Mouse (Mus musculus): Measurements from ENCODE around the gene Mrpl22. TPM values are rescaled to one million over a fixed set of nuclear protein-coding genes. Genes with fewer than 3 reads are reported as not detected.
"Not testable (repeated sequence)": the region's sequence is repeated elsewhere in the genome, so short reads cannot be mapped to it uniquely, and the experiment has no call there.

Gene Mrpl22
- polyA plus RNA-seq, 1 experiment from 2014 or later: 111 TPM

- 88% methylated on average over 3 of the region's 3 CpGs for WGBS
- H3K36me3 ChIP-seq: no peaks in the 10 kb centered on the region
- ATAC-seq (ENCODE audit: low FRiP score, low read depth): no peak
- H3K27me3 ChIP-seq (replicated peaks): no peaks in the 10 kb centered on the region
- no peak overlapping the region for H3K9ac ChIP-seq
- no peaks in the 10 kb centered on the region for H3K4me1 ChIP-seq
- H3K27ac ChIP-seq: no peak overlapping the region
- no peak overlapping the region for H3K4me3 ChIP-seq
- no peaks in the 10 kb centered on the region for H3K9me3 ChIP-seq
- H3K4me2 ChIP-seq (replicated peaks): no peak overlapping the region
These were observed 21.9 kb downstream of the Mrpl22 start for GRCm38 (mm10) chr11:58193326-58193725.

- Histone ChIP-seq H3K9me3 (no peaks in the 10 kb centered on the region), H3K9ac (no peak overlapping the region), H3K27ac (no peak overlapping the region), H3K27me3 (replicated peaks) (no peaks in the 10 kb centered on the region), H3K4me2 (replicated peaks) (no peak overlapping the region), H3K4me3 (no peak overlapping the region), H3K4me1 (peaks cover 1% of the 10 kb centered on the region), H3K36me3 (no peaks in the 10 kb centered on the region)
- ATAC-seq (ENCODE audit: low FRiP score, low read depth): no peak
- 56% methylated on average over 4 of the region's 4 CpGs for WGBS
These were observed 22.5 kb downstream of the Mrpl22 start for GRCm38 (mm10) chr11:58193860-58194520.

GRCm38 (mm10) chr11:58198663-58199062, 27.2 kb downstream of the Mrpl22 start:
- H3K27me3 ChIP-seq (replicated peaks): no peaks in the 10 kb centered on the region
- peaks cover 5% of the 10 kb centered on the region for H3K4me1 ChIP-seq
- H3K36me3 ChIP-seq: no peaks in the 10 kb centered on the region
- H3K4me2 ChIP-seq (replicated peaks): peak overlapping the region; percentile 67
- H3K9me3 ChIP-seq: no peaks in the 10 kb centered on the region
- ATAC-seq (ENCODE audit: low FRiP score, low read depth): no peak
- WGBS: 87% methylated on average over 4 of the region's 4 CpGs
- no peak overlapping the region for H3K9ac ChIP-seq
- no peak overlapping the region for H3K27ac ChIP-seq
- H3K4me3 ChIP-seq: no peak overlapping the region

GRCm38 (mm10) chr11:58199229-58200037, 28.0 kb downstream of the Mrpl22 start, which contains the start of the genes Igtp and Irgm2:
Igtp (plus strand) TSS chr11:58199556.
Irgm2 (plus strand) TSS chr11:58199618.
- peak within 1 kb of the TSS; percentile 67 for H3K4me2 ChIP-seq (replicated peaks)
- not testable (repeated sequence) for H3K9ac ChIP-seq; H3K4me1 ChIP-seq; H3K27ac ChIP-seq; ATAC-seq (ENCODE audit: low FRiP score, low read depth); H3K9me3 ChIP-seq; H3K27me3 ChIP-seq (replicated peaks); H3K36me3 ChIP-seq
- 8% methylated on average over 14 of the region's 15 CpGs for WGBS
- peak within 1 kb of the TSS; percentile 42 for H3K4me3 ChIP-seq

GRCm38 (mm10) chr11:58200226-58200625, 28.8 kb downstream of the Mrpl22 start:
- Histone ChIP-seq H3K4me2 (replicated peaks) (no peak overlapping the region), H3K4me1 (peaks cover 5% of the 10 kb centered on the region), H3K9ac (no peak overlapping the region), H3K36me3 (no peaks in the 10 kb centered on the region), H3K27me3 (replicated peaks) (no peaks in the 10 kb centered on the region), H3K27ac (no peak overlapping the region), H3K9me3 (no peaks in the 10 kb centered on the region), H3K4me3 (no peak overlapping the region)
- WGBS: 90% methylated on average over 4 of the region's 4 CpGs
- no peak for ATAC-seq (ENCODE audit: low FRiP score, low read depth)

GRCm38 (mm10) chr11:58201052-58201451, 29.6 kb downstream of the Mrpl22 start:
- Histone ChIP-seq H3K36me3 (no peaks in the 10 kb centered on the region), H3K27me3 (replicated peaks) (no peaks in the 10 kb centered on the region), H3K4me3 (no peak overlapping the region), H3K27ac (no peak overlapping the region), H3K4me1 (peaks cover 5% of the 10 kb centered on the region), H3K4me2 (replicated peaks) (no peak overlapping the region), H3K9ac (no peak overlapping the region), H3K9me3 (no peaks in the 10 kb centered on the region)
- 89% methylated on average over 12 of the region's 12 CpGs for WGBS
- no peak for ATAC-seq (ENCODE audit: low FRiP score, low read depth)

- Histone ChIP-seq H3K27me3 (replicated peaks) (no peaks in the 10 kb centered on the region), H3K9me3 (no peaks in the 10 kb centered on the region), H3K4me2 (replicated peaks) (no peak overlapping the region), H3K9ac (no peak overlapping the region), H3K27ac (no peak overlapping the region), H3K4me1 (peaks cover 11% of the 10 kb centered on the region), H3K36me3 (no peaks in the 10 kb centered on the region), H3K4me3 (no peak overlapping the region)
- ATAC-seq (ENCODE audit: low FRiP score, low read depth): no peak
- 91% methylated on average over 1 of the region's 1 CpGs for WGBS
These were observed 38.9 kb downstream of the Mrpl22 start for GRCm38 (mm10) chr11:58210321-58210886.

GRCm38 (mm10) chr11:58211062-58211681, 39.7 kb downstream of the Mrpl22 start:
- Histone ChIP-seq H3K9ac (no peak overlapping the region), H3K9me3 (no peaks in the 10 kb centered on the region), H3K4me1 (peaks cover 11% of the 10 kb centered on the region), H3K4me2 (replicated peaks) (no peak overlapping the region), H3K27me3 (replicated peaks) (no peaks in the 10 kb centered on the region), H3K27ac (no peak overlapping the region), H3K36me3 (no peaks in the 10 kb centered on the region), H3K4me3 (no peak overlapping the region)
- 15% methylated on average over 9 of the region's 9 CpGs for WGBS
- no peak for ATAC-seq (ENCODE audit: low FRiP score, low read depth)

- Histone ChIP-seq H3K4me1 (peaks cover 11% of the 10 kb centered on the region), H3K27ac (no peak overlapping the region), H3K36me3 (no peaks in the 10 kb centered on the region), H3K27me3 (replicated peaks) (no peaks in the 10 kb centered on the region), H3K9me3 (no peaks in the 10 kb centered on the region), H3K4me2 (replicated peaks) (no peak overlapping the region), H3K9ac (no peak overlapping the region), H3K4me3 (no peak overlapping the region)
- no peak for ATAC-seq (ENCODE audit: low FRiP score, low read depth)
- 8% methylated on average over 2 of the region's 2 CpGs for WGBS
These were observed 40.2 kb downstream of the Mrpl22 start for GRCm38 (mm10) chr11:58211682-58212067.

GRCm38 (mm10) chr11:58213673-58214342, 42.3 kb downstream of the Mrpl22 start:
- Histone ChIP-seq H3K27me3 (replicated peaks) (no peaks in the 10 kb centered on the region), H3K27ac (no peak overlapping the region), H3K4me3 (no peak overlapping the region), H3K9me3 (no peaks in the 10 kb centered on the region), H3K9ac (no peak overlapping the region), H3K36me3 (no peaks in the 10 kb centered on the region), H3K4me2 (replicated peaks) (no peak overlapping the region), H3K4me1 (peaks cover 11% of the 10 kb centered on the region)
- ATAC-seq (ENCODE audit: low FRiP score, low read depth): no peak
- WGBS: 82% methylated on average over 7 of the region's 7 CpGs

GRCm38 (mm10) chr11:58214391-58215048, 43.1 kb downstream of the Mrpl22 start:
- H3K4me1 ChIP-seq: peaks cover 11% of the 10 kb centered on the region
- no peak overlapping the region for H3K27ac ChIP-seq
- 43% methylated on average over 17 of the region's 17 CpGs for WGBS
- H3K9ac ChIP-seq: peak overlapping the region; percentile 35; the same call in 1 of the 2 replicates
- no peaks in the 10 kb centered on the region for H3K9me3 ChIP-seq
- ATAC-seq (ENCODE audit: low FRiP score, low read depth): no peak
- H3K4me2 ChIP-seq (replicated peaks): peak overlapping the region; percentile 57
- no peaks in the 10 kb centered on the region for H3K27me3 ChIP-seq (replicated peaks)
- H3K4me3 ChIP-seq: peak overlapping the region; percentile 28
- no peaks in the 10 kb centered on the region for H3K36me3 ChIP-seq
